Mouse (Mus musculus) brain, adult 2 months (tissue): ENCODE results near the gene Cpvl.

Source experiments
- DNase-seq: peaks from one replicate; pipeline ENCODE4 v3.0.0; 2011; ENCODE audit warnings: low read depth, low spot score

Cpvl gene

DNA sequence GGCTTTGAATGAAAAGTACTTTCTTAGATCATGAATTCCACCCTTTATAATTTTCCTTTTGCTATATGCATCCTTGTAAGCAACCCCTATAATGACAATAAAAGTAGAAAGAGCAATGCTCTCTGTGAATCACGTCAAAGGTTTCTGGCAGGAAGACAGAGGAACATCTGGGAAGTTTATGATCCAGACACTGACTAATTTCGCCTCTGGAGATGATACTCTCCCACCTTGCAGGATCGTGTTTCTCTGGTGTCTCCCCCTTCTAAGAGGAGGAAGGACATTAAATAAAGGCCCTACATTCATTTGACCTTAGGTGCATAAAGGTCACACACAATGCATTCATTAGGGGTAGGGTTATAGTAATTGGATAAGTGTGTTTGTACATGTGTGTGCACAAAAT is 87.4 kb downstream of the Cpvl start:
- no peak for DNase-seq

DNA sequence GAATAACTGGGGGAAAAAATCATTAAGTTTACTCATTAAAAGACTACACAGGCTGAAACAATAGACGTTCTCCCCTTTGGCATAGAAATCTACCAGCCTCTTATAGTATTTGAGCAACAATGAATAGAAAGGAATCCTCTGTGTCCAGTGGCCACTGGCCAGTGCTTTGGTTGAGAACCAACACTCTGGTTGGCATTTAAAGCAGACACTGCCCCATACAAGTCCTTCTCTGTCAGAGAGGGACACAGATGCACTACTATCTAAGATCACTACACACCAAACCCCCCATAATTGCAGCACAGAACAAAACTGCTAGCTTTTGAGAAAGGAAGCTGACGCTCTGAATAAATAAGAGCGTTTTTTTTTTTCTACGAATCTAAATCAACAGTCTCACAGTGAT is 93.5 kb downstream of the Cpvl start:
- peak; percentile 84 for DNase-seq

DNA sequence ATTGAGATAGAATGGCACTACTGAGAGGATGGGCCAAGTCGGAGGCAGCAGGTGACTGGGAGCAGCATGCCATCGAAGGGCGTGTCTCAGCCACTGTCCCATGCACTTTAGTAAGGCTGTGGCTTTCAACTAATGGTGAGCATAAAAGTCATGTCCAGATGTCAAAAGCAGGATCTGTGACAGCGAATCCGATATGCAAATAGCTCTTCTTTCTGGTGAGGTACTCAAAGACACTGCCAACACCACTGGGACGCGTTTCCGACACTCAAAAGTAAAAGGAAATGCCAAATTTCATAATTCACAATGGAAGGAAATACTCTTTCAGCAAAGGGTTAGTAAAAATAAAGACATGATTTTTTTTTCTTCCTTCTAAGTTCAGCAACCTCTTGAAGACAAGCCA is 94.0 kb downstream of the Cpvl start:
- no peak for DNase-seq

DNA sequence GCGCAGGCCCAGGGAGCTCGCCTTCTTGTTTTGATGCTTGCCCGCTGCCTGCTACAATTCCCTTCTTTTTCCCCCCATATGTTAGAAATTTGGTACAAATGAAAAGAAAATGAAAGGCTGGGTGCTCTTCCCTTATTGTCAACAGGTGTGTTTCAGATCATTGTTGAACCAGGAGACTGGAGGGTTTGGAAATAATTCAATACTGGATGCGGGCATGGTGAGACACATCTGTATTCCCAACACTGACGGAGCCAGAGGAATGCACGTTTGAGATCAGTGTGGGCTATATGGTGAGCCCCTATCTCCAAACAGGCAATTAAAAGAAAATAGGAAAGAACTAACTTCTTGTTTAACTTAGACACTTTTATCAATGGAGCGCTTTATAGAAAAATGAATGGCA is 95.1 kb downstream of the Cpvl start:
- DNase-seq: no peak

DNA sequence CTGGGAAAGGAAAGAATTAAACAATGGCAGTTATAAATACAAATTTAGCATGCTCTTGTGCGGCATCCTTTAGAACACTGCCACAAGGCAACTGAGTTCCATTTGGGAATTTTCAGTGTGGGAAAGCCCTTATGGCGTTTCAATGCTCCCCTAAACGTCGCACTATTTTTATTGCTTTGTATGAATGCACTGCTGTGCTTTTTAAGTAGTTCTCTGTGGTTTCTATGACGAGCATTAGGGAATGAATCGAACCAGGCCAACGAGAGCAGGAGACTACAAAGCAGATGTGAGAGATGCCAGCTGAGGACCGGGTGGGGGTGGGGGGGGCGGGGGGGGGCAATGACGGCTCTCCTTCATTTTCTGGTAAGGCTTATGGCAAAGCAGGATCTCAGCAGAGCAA is 96.8 kb downstream of the Cpvl start:
- DNase-seq: peak; percentile 24

DNA sequence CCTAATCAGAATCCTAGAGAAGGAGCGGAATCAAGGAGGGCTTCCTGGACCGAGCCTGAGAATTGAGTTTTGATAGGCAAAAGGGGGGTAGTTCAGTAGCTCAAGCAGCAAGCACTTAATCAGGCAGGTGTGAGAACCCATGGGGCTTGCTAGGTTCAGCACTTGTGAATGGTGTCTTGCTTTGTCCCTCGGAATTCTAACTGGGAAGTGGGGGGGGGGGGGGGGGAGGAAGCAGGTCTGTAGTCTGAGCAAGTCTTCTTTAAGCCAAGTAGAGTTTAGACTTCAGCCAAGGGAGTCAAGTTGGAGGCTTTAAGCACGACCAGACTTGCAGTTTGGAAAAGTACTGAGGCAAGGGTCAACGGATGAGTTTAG is 97.2 kb downstream of the Cpvl start:
- no peak for DNase-seq

DNA sequence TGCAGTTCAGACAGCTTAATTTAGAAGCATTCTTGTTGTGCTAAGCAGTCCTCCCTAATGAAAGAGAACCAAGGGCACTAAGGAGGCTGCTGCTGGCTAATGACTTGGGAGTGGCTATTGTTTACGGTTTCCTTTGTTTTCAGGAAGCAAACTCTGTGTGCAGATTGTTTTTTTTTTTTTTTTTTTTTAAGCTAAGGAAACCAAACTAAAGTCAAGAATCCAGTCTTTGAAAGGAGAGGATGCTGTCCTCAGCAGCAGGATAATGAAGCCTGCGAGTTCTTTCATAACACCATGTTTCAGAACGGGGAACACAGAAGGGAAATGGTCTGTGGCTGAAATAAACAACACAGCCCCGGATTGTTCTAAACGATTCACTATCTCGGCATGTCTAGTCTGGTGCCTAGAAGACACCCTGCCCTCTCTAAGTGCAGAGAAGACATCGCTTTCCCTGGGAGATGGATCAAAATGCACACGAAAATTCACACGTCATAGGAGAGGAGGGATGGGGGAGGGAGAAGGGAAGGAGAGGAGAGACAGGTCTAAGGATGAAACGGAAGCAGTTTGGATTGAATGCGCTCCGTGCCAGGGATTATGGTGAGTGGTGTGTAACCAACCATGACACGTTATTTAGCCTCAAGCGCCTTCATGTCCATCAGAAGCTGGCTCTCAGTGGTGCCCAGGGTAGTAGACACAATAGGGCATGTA is 97.8 kb downstream of the Cpvl start:
- DNase-seq: peak; percentile 66

DNA sequence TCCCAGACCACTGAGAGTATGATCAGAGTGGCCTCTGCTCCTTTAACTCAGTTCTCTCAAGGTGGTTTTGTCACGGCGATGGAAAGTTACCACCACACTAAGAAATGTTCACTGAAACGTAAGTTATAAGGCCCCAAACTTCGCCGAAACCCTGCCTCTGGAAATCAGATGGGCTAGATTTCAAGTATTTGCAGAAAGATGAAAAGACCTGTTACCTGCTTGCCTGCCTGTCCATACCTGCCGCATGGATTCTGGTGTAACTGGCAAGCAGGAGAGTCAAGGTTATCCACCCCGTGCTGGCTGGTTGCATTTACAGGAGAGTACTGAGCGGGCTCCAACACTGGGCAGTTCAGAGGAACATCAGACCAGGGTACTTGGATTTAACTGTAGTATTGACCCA is 98.9 kb downstream of the Cpvl start:
- no peak for DNase-seq

DNA sequence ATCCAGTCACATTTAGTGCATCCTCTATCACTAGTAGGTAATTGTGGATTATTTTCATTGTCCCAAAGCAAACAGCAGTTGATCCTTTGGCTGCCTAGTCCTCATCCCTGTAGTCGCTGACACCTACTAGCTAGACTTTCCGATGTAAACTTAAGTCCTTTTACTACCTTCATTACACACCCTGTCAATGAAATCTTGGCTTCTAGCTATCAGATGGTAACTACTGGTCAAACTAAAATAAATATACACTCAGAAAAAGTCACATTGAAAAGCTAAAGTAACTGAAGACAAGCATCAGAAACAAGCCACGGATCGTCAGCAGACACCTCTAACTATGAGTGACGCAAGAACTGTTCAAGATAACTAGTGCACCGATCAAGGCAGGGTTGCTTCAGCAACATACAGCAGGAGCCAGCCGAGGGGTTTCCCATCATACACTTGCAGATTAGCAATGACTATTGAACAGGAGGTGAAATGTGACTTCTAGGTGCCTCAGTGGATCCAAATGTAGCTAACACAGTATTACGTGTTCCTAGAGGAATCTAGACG is 103.5 kb downstream of the Cpvl start:
- no peak for DNase-seq

DNA sequence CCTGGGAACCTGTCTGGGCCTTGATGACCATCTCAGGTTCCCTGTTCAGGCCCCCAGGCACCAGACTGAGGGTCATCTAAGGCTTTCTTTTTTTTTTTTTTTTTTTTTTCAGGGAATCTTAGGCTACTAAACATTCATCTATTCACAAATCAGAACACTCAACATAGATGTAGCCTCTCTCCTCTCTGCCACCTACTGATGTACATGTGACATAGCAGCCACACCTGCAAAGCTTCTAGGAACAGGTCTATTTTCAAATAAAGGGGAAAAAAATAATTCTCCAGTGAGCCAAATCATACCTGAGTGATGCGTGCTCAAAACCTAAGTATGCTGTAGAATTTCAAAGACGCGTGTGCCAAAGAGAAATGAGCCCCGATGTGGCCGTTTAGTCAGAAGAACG is 106.6 kb downstream of the Cpvl start:
- peak; percentile 33 for DNase-seq

DNA sequence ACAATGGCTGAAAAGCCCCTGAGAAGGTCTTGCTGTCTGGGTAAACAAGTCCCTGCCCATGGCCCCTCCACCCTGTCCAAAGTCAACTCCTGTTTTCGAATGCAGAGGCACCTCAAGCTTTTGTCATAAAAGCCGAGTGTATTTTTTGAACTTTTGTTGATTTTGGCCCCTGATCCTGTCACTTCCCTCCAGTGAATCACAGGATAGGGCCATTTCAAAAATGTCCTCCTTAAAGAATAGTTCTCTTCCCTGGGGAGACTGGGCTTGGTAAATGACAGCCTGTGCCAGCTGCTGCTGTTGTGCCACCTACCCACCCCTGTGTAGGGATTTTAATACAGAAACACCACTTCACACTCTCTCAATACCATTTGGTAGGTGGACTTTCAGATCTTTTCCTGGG is 115.5 kb downstream of the Cpvl start:
- DNase-seq: no peak

DNA sequence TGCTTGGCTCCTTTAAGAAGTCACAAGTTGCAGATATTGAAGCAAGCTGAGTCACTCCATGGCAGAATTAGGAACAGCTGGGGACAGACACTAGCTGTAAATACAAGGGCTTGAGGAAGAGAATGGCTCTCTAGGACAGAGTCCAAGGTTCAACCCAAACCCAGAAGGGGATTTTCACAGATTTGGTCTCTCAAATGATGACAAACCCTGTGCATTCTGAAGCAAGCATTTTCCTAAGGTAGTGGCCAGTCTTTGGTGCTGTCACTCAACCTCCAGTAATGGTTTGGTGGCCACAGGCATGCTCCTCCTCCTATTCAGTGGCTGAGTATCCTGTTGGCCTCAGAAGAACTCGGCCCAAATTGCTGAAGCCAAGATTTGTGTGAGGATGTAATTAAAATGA is 119.4 kb downstream of the Cpvl start:
- DNase-seq: no peak

DNA sequence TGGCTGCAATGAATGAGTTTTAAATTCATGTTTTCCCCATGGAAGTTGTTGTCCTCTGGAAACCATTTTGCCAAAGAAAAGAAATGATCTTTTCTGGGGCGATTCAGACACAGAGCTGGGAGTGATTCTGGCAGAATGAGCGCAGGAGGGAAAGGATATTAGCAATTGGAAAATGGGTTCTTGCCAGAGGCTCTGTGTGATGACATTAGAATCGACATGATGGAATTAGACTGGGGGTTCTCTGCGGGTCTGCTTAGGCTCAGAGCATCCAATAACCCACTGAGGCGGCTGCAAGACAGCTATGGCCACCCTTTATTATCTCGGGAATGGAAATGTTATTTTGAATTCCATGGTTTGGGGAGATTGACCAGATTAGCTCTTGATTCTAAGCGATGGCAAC is 120.6 kb downstream of the Cpvl start:
- no peak for DNase-seq

DNA sequence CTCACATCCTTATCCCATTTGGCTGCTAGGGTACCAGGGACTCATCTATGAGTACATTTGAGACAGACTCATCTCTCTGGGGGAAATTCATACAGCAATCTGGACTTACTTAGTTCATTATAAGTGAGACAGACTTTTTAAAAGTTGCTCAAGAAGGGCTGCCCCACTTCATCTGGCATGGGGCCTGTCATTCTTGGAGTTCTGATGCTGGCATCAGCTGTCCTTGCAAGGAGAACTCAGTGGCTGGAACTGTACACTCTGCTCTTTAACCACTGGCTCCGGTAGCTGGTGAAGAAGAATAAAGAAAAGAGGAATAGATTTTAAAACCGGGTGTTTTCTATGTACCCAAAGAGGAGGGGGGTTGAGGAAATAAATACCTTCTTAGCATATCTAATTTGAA is 121.7 kb downstream of the Cpvl start:
- DNase-seq: no peak

DNA sequence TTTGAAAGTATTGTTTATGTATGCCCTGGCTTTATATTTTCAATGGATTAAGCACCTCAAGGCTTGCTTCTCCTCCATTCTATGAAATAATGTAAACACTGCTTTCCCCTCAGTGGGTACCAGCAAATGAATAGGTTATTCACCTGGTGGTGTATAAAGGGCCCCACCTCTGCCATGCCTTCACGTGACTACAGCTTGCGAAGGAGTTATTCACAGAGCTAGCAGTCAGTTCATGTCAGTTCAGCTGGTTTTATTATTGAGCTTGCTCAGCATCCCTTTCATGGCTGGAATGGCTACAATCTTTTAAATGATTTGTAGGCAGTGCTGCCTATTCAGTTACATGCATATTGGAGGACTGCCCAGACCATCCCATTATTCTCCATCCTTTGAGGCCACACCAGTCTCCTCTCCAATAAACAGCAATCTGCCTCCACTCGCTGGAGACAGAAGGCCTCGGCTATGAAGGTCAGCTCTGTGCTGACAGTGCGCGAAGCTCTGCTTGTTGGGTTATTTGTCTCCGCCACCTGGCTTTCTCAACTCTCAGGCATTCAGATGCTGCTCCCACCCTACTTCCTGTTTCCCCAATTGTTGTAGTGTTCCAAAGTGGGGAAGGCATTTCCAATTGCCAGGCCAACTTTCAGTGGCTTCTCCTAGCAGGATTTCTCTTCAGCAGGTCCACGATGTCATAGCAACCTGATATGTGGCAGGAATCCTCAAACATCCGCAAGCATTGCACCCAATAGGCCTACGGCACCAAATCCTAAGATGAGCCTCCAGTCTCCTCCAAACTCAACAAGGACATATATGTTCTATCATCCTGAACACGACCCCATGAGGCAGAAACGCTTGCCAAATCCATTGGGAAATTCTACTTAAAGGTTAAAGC is 123.3 kb downstream of the Cpvl start:
- peak; percentile 32 for DNase-seq

DNA sequence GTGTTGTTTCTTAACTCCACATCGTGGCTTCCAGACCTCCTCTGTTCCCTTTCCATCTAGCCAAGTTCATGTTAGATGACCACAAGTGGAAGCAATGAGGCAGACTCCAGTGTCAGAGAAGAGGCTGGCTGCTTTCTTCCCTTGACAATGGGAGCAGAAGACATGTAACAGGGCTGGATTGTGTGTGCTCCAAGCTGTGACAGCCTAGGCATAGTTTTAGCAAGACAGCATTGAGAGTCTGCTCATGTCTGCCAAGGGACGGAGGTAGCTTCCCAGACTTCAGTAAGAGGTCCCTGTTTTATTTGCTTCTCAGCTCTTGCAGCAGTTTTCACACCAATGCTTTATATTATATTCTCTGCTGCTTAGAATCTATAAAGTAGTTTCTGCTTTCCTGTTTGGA is 124.2 kb downstream of the Cpvl start:
- no peak for DNase-seq

DNA sequence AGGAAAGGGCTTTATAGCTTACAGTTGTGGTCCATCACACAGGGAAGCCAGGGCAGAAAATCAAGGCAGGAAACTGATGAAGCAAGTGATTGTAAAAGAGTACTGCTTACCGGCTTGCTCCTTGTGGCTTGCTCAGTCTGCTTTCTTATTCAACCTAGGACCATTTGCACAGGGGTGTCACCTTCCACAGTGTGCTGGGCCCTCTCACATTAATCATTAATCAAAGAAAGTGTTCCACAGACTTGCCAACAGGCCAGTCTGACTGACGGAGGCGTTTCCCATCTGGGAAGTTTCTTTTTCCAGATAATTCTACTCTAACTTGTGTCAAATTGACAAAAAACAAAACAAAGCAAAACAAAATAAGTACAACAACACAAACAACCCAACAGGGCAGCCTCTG is 124.9 kb downstream of the Cpvl start:
- DNase-seq: no peak

DNA sequence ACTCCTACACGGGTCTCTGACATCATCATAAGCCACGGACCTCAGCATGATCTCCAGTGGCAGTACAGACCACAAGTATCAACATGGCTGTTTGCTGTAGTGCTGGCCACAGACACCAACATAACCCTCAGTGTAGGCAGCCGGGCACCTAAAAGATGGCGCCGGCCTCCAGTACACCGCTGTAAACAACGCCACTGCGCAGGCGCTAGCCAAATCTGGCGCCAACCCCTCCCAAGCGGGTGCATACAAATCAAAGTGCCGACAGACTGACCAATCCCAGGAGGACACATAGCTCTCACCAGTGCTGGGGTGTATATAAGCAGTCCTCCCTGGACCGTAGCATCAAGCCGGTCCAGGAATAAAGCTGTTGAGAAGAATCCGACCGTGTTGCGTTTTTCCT is 133.8 kb downstream of the Cpvl start:
- no peak for DNase-seq

DNA sequence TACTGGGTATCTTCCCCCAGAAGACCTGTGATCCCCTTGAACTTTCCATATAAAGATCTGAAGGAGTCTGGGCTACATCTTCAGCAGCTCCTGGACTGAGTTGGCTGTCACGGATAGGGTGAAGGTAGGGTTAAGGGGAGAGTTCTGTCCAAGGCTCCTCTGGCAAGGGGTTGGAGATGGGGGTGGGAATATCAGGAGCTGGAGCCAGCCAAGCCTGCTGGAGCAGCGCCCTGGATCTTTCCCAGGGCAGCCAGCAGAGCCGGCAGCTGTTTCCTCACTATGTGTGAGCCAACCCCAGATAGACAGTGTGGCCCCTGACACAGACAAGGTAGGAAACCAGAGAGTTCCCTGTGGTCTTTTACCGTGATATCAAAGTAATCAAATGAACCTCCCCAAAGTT is 153.3 kb downstream of the Cpvl start:
- DNase-seq: peak; percentile 11
